Mouse (Mus musculus) lung, postnatal 10 days (tissue): ENCODE measurements around the gene Rnf149.

Experiments
- DNase-seq: peaks from one replicate; pipeline ENCODE4 v3.0.0; 2021

The Rnf149 gene

DNA sequence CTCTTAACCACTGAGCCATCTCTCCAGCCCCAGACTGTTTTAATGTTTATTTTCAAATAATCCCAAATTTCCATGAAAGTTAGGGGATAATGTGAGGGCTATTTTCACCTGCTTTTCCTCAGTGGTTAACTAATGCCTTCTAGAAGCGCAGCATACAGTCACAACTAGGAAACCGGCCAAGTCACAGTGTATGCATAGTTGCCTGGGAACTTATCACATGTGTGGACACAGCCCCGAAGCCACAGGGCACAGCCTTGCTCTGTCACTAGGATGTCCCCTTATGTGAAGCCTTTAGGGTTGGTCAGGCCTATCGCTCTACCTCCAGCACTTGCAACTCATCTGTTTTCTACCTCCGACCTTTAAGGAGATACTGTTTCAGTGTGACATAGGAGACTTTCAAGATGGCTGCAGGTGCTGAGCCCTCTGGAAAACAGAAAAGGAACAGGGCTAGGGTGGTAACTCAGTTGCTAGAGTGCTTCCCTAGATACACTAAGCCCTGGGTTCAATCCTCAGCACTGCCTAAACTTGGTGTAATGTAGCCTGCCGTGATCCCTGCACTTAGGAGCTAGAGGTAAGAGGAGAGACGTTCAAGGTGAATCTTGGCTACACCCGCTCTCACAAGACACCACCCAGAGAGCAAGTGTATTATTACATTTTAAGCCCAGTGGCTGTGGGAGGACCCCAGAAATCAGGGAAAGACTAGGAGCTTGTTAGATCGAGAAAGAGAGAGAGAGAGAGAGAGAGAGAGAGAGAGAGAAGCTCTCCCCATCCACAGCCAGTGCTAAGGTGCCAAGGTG is 50.6 kb downstream of the Rnf149 start:
- peak; percentile 26 for DNase-seq

GRCm38 (mm10) chr1:39525763-39526162 is 51.4 kb downstream of the Rnf149 start:
- no peak for DNase-seq

- peak; percentile 56 for DNase-seq
Observed at GRCm38 (mm10) chr1:39522519-39522918, 54.7 kb downstream of the Rnf149 start.

- no peak for DNase-seq
Observed at GRCm38 (mm10) chr1:39521326-39521725, 55.9 kb downstream of the Rnf149 start.

GRCm38 (mm10) chr1:39515303-39515991 is 61.8 kb downstream of the Rnf149 start:
- no peak for DNase-seq

DNA sequence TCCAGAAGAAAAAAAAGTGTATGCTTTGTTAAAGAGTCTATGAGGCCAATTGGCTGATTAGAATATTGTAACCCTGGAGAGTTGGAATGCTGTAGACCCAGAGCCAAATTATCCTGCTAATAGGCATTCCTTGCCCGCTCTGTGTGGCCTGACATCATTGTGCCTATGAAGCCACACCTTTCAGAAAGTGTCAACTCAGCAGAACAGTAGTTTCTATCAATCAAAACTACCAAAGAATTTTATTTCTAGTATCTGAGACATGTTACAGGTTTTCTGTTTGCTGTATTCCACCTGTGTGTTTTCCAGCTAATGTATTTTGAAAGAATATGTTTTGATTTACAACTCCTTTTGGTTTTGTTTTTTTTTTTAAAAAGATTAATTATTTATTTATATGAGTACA is 65.0 kb downstream of the Rnf149 start:
- no peak for DNase-seq

GRCm38 (mm10) chr1:39511775-39512174 is 65.4 kb downstream of the Rnf149 start:
- DNase-seq = no peak

DNA sequence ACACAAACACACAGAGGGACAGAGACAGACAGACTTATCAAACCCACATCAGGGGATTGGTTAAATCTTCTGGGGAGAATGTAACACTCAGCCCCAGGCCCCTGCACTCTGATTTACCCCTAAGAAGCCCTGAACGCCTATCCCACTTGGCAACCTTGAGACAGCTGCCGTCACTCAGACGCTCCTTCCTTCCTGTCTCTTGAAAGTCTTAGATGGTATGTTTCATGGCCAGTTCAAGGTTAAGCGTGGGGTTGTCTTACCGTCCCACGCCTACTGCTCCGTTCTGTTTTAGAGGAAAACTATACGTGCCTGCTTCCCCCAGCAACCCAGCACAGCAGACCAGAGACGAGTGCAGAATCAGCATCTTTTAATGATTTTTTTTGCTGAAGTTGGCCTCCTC is 71.6 kb downstream of the Rnf149 start:
- DNase-seq = no peak

DNA sequence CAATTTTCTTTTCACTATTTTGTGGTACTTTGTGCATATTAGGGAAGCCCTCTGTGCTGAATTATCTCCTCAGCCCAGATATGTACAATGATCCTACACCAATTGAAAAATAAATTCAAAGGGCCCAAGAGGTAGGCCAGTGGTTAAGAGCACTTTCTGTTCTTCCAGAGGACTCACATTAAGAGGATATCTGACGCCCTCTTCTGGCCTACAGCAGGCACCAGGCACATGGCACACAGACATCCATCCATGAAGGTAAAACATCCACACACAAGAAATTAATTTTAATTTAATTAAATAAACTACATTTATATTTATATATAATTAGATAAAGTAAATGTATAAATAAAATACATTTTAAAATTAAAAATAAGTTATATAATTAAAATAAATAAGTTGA is 72.9 kb downstream of the Rnf149 start:
- DNase-seq = peak; percentile 52

- DNase-seq = no peak
Observed at GRCm38 (mm10) chr1:39502817-39503633, 74.2 kb downstream of the Rnf149 start.
